ENCODE assay signal across 1 mouse cellular context in the genomic region with DNA sequence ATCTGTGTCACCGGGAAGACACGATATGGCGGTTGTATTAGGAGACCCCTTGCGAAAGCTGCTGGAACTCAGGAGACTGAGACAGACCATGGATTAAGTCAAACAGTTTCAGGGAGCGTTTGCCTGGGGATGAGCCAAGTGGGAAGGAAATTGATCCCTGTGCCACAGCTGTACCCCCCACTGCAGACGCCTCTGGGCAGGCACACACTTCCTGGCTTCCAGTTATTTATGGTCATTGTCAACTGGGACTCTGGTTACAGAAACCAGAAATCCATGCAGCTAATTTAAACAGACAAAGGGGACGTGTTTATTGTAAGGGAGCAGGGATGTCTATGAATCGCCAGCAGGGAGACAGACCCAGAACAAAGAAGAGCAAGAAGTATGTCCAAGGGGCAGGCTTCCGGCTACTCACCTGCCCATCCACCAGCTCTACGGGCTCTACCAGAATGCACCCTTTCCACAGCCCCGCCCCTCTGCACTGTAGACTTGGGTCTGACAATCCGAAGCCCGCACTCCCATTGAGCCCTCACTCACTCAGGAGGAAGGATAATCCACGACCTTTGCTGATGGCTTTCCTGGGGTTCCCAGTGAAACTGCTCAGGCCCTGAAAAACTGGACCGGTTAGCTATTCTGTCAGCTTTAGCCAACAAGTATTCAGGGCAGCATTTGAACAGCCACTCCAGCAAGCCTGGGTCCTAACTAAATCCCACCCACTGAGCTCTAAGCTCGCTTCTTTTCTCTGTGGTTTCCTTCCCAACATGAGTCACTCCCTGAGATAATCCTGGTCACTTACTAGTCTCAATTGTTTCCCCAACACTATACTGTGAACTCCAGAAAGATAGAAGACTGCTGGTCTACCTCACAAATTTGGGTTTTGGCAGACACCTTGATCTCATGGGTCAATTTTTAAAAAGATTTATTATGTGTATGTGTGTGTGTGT.
TF ChIP-seq lines count a peak whose summit lies in the region.

No protein-coding gene starts in this region.

TF ChIP-seq in C2C12, 6 proteins besides CTCF, POLR2A, EP300 and RAD21:
- TF ChIP-seq MYOD1 (IDR thresholded peaks at IDR 0.05; ENCODE audit: control insufficient read depth, insufficient read length, low read depth) (peak; percentile 37), USF1 (IDR thresholded peaks at IDR 0.05; ENCODE audit: low read depth) (no peak), CEBPB (IDR thresholded peaks at IDR 0.05; ENCODE audit: low read depth) (no peak), FOSL1 (IDR thresholded peaks at IDR 0.05; ENCODE audit: insufficient read depth, low read length, poor library complexity, severe bottlenecking) (peak; percentile 33), MAX (IDR thresholded peaks at IDR 0.05) (no peak), MYOG (IDR thresholded peaks at IDR 0.05; ENCODE audit: control insufficient read depth, extremely low read depth, insufficient read length) (no peak)
